Mouse (Mus musculus): ENCODE data around the gene Cd47. TPM values are rescaled to one million over a fixed set of nuclear protein-coding genes. Genes with fewer than 3 reads are reported as not detected.

The Cd47 gene
- total and polyA plus RNA-seq, 2 experiments from 2014 or later, result 32.9 to 77.8 TPM

DNA sequence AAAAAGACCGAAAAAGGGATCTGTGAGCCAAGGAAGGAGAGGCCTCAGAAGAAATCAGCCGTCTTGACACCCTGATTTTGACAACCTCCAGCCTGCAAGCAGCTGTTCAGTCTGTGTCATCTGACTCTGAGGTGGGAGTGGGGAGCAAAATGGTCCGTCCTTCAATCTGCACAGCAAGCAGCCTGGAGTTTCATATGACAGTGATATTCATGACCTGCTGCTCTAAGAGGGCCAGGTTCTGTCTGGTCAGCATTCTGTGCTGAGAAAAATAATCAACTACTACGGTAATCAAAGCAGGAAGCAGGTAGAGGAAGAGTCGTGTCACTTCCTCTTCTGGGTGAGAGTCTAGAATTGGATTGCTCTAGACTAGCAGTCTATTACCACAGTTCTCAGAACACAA lies 1.1 kb downstream of the Cd47 start:
- Histone ChIP-seq H3K27ac (ENCODE audit: low read depth) (no peak overlapping the region; the same call in 1 of the 2 replicates), H3K27me3 (ENCODE audit: control insufficient read depth, insufficient read depth, low read length) (no peaks in the 10 kb centered on the region), H3K4me2 (ENCODE audit: low read depth, low read length) (no peak overlapping the region), H3K9me3 (replicated peaks; ENCODE audit: control insufficient read depth, low read length) (no peaks in the 10 kb centered on the region), H3K4me1 (ENCODE audit: control insufficient read depth, insufficient read depth) (peaks cover 11% of the 10 kb centered on the region), H3K9ac (replicated peaks; ENCODE audit: low read depth, low read length) (no peak overlapping the region), H3K4me3 (ENCODE audit: low read depth, low read length) (no peak overlapping the region), H3K36me3 (replicated peaks; ENCODE audit: control insufficient read depth, insufficient read depth, low read length) (no peaks in the 10 kb centered on the region)
- WGBS, result 56% methylated on average over 5 of the region's 5 CpGs
- no peak for DNase-seq (ENCODE audit: low spot score)
- ATAC-seq (ENCODE audit: insufficient read depth, low read depth), result no peak
- no peak for TF ChIP-seq CTCF (IDR thresholded peaks at IDR 0.05; ENCODE audit: low read depth)
- no peak for TF ChIP-seq EP300 (IDR thresholded peaks at IDR 0.05; ENCODE audit: low read depth)

DNA sequence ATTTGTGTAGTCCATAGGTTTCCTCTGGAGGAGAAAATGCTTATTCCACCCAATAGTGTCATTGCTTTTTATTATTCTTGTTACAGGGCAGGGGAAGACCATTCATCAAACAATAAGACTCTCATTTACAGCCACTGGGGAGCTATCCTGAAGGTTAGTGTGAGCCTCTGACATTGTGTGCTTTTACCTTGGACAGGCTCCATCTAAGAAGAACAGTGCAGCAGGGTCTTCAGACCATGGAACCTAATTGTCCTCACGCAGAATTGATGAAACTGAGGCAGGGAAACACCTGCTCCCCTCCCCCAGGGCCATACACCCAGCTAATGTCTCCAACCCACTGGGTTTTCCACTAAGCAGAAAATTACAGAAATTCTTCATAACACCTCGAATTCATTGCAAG lies 2.7 kb downstream of the Cd47 start:
- TF ChIP-seq EP300 (IDR thresholded peaks at IDR 0.05; ENCODE audit: low read depth), result no peak
- TF ChIP-seq CTCF (IDR thresholded peaks at IDR 0.05; ENCODE audit: low read depth), result no peak
- no peak overlapping the region for H3K4me3 ChIP-seq (ENCODE audit: low read depth, low read length)

DNA sequence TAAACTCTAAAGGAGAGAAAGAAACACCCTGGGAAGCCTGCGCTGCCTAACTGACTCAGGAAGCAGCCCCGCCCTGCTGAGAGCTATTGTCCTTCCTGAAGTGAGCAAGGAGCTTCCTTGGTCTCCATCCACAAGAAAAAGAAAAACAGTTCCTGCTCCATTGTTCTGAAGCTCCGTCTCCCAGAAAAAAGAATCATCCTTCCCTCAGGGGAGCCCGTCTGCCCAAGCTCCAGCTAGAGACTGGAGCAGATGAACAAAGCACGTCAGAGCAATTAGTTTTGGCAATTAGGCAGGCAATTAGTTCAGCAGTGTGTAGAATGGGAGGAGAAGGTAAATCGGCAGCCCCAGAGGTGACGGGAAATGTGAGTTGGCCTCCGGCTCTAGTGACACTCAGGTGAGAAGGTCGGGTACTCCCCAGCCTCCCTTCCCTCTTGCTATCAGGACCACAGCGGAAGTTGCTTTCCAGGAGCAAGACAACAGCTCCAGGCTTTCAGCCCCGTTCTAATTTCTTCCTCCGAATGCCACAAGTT lies 3.7 kb downstream of the Cd47 start:
- H3K4me1 ChIP-seq (ENCODE audit: control insufficient read depth, insufficient read depth), result peaks cover 11% of the 10 kb centered on the region
- H3K27ac ChIP-seq (ENCODE audit: low read depth), result no peak overlapping the region
- no peak overlapping the region for H3K9ac ChIP-seq (replicated peaks; ENCODE audit: low read depth, low read length)
- 6% methylated on average over 12 of the region's 12 CpGs for WGBS
- no peaks in the 10 kb centered on the region for H3K27me3 ChIP-seq (ENCODE audit: control insufficient read depth, insufficient read depth, low read length)
- no peaks in the 10 kb centered on the region for H3K36me3 ChIP-seq (replicated peaks; ENCODE audit: control insufficient read depth, insufficient read depth, low read length)
- no peaks in the 10 kb centered on the region for H3K9me3 ChIP-seq (replicated peaks; ENCODE audit: control insufficient read depth, low read length)
- peak overlapping the region; percentile 27 for H3K4me3 ChIP-seq (ENCODE audit: low read depth, low read length)
- DNase-seq (ENCODE audit: low spot score) (no peak), ATAC-seq (ENCODE audit: insufficient read depth, low read depth) (no peak)
- peak overlapping the region; percentile 70 for H3K4me2 ChIP-seq (ENCODE audit: low read depth, low read length)
- TF ChIP-seq CTCF (IDR thresholded peaks at IDR 0.05; ENCODE audit: low read depth) (no peak), EP300 (IDR thresholded peaks at IDR 0.05; ENCODE audit: low read depth) (no peak)

More for the DNA sequence above, 2.7 kb downstream of the Cd47 start:
- WGBS, result 78% methylated on average over 2 of the region's 2 CpGs
- Histone ChIP-seq H3K36me3 (replicated peaks; ENCODE audit: control insufficient read depth, insufficient read depth, low read length) (no peaks in the 10 kb centered on the region), H3K4me2 (ENCODE audit: low read depth, low read length) (no peak overlapping the region), H3K9me3 (replicated peaks; ENCODE audit: control insufficient read depth, low read length) (no peaks in the 10 kb centered on the region), H3K27me3 (ENCODE audit: control insufficient read depth, insufficient read depth, low read length) (no peaks in the 10 kb centered on the region), H3K27ac (ENCODE audit: low read depth) (no peak overlapping the region), H3K9ac (replicated peaks; ENCODE audit: low read depth, low read length) (no peak overlapping the region), H3K4me1 (ENCODE audit: control insufficient read depth, insufficient read depth) (peaks cover 11% of the 10 kb centered on the region)
- ATAC-seq (ENCODE audit: insufficient read depth, low read depth) (no peak), DNase-seq (ENCODE audit: low spot score) (no peak)

DNA sequence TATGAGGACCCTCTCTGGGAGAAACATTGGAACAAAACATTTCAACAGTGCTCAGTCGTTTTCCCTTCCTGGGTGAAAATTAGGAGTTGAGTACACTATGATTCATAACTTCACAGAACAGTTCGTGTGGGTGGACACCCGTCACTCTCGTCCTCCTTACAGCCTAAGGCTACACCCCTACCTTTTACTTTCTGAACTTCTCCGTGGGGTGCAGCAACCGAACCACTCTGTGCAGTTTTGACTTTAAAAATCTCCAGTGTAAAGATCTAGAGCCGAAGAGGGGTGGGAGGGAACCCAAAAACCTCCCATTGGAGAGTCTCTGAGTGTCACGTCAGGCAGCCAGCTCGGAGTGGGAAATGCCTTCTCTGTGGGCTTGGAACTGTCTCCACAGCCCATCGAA lies 6.6 kb downstream of the Cd47 start:
- DNase-seq (ENCODE audit: low spot score), result no peak
- Histone ChIP-seq H3K27me3 (ENCODE audit: control insufficient read depth, insufficient read depth, low read length) (no peaks in the 10 kb centered on the region), H3K36me3 (replicated peaks; ENCODE audit: control insufficient read depth, insufficient read depth, low read length) (no peaks in the 10 kb centered on the region), H3K4me1 (ENCODE audit: control insufficient read depth, insufficient read depth) (peaks cover 11% of the 10 kb centered on the region; the same call in 1 of the 2 replicates), H3K9ac (replicated peaks; ENCODE audit: low read depth, low read length) (no peak overlapping the region), H3K4me3 (ENCODE audit: low read depth, low read length) (no peak overlapping the region), H3K27ac (ENCODE audit: low read depth) (no peak overlapping the region), H3K9me3 (replicated peaks; ENCODE audit: control insufficient read depth, low read length) (no peaks in the 10 kb centered on the region), H3K4me2 (ENCODE audit: low read depth, low read length) (no peak overlapping the region)
- no peak for ATAC-seq (ENCODE audit: insufficient read depth, low read depth)
- TF ChIP-seq CTCF (IDR thresholded peaks at IDR 0.05; ENCODE audit: low read depth) (no peak), EP300 (IDR thresholded peaks at IDR 0.05; ENCODE audit: low read depth) (no peak)
- 88% methylated on average over 10 of the region's 10 CpGs for whole genome bisulfite sequencing

DNA sequence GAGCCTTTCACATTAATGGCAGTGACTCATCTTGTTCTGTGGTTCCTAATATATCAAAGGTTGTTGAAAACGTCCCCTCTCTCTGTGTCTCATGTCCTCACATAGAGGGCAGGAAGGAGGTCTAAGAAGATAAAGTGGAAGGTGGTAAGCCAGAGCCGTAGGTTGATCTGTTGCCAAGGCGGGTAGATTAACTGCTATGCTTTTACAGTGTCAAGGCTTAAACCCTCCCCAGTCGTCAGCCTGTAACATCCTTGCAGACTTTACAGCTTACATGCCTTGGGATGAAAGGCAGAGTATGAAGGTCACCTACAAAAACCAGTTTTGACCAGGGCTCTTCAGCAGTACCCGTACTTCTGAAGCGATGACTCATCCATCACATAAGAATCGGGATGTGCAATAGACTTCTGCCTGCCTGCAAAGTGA lies 7.1 kb downstream of the Cd47 start:
- Histone ChIP-seq H3K9me3 (replicated peaks; ENCODE audit: control insufficient read depth, low read length) (no peaks in the 10 kb centered on the region), H3K9ac (replicated peaks; ENCODE audit: low read depth, low read length) (no peak overlapping the region), H3K27me3 (ENCODE audit: control insufficient read depth, insufficient read depth, low read length) (no peaks in the 10 kb centered on the region), H3K4me2 (ENCODE audit: low read depth, low read length) (no peak overlapping the region), H3K27ac (ENCODE audit: low read depth) (no peak overlapping the region), H3K36me3 (replicated peaks; ENCODE audit: control insufficient read depth, insufficient read depth, low read length) (no peaks in the 10 kb centered on the region), H3K4me3 (ENCODE audit: low read depth, low read length) (no peak overlapping the region), H3K4me1 (ENCODE audit: control insufficient read depth, insufficient read depth) (peaks cover 11% of the 10 kb centered on the region; the same call in 1 of the 2 replicates)
- ATAC-seq (ENCODE audit: insufficient read depth, low read depth) (no peak), DNase-seq (ENCODE audit: low spot score) (no peak)
- TF ChIP-seq CTCF (IDR thresholded peaks at IDR 0.05; ENCODE audit: low read depth) (no peak), EP300 (IDR thresholded peaks at IDR 0.05; ENCODE audit: low read depth) (no peak)
- 48% methylated on average over 7 of the region's 7 CpGs for whole genome bisulfite sequencing

DNA sequence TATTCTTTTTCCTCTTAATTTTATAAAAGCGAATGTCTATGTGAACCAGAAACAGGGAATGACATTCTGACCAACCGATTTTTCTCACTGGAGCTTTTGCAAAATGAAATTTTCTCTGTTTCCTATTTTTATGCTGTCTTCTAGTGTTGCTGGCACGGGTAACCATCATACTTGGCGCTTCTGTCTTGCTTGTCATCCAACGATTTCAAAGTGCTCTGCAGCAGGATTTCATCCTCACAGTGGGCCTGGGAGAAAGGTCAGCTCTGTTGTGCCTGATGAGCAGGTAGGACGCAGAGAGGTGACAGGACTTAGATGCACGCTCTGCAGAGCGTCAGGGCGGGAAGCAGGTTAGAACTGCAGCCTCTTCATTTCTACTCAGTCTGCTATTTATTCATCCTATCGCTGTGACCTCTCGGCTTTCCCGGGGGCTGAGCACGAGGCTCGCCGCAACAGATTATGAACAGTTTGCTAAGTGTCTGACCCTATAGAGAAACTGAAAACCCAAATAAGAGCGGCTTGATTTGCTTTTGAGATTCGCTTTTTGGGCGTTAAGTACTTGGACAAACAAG lies 7.6 kb downstream of the Cd47 start:
- Histone ChIP-seq H3K9me3 (replicated peaks; ENCODE audit: control insufficient read depth, low read length) (no peaks in the 10 kb centered on the region), H3K4me3 (ENCODE audit: low read depth, low read length) (no peak overlapping the region), H3K4me1 (ENCODE audit: control insufficient read depth, insufficient read depth) (peaks cover 10% of the 10 kb centered on the region; the same call in 1 of the 2 replicates), H3K9ac (replicated peaks; ENCODE audit: low read depth, low read length) (no peak overlapping the region), H3K4me2 (ENCODE audit: low read depth, low read length) (no peak overlapping the region), H3K27ac (ENCODE audit: low read depth) (no peak overlapping the region), H3K27me3 (ENCODE audit: control insufficient read depth, insufficient read depth, low read length) (no peaks in the 10 kb centered on the region), H3K36me3 (replicated peaks; ENCODE audit: control insufficient read depth, insufficient read depth, low read length) (no peaks in the 10 kb centered on the region)
- DNase-seq (ENCODE audit: low spot score) (no peak), ATAC-seq (ENCODE audit: insufficient read depth, low read depth) (no peak)
- no peak for TF ChIP-seq EP300 (IDR thresholded peaks at IDR 0.05; ENCODE audit: low read depth)
- TF ChIP-seq CTCF (IDR thresholded peaks at IDR 0.05; ENCODE audit: low read depth), result no peak
- 79% methylated on average over 18 of the region's 18 CpGs for WGBS

Measured in heart, postnatal 0 days (tissue).